Mouse (Mus musculus): ENCODE measurements around the gene Ascc2. TPM values are rescaled to one million over a fixed set of nuclear protein-coding genes. Genes with fewer than 3 reads are reported as not detected.

The Ascc2 gene
- polyA plus RNA-seq, 1 experiment from 2014 or later: 35.9 TPM

GRCm38 (mm10) chr11:4674593-4674992 is 37.0 kb downstream of the Ascc2 start:
- 74% methylated on average over 1 of the region's 1 CpGs for WGBS
- Histone ChIP-seq H3K36me3 (ENCODE audit: control insufficient read depth, insufficient read depth, low read length) (peaks cover 10% of the 10 kb centered on the region; the same call in 1 of the 2 replicates), H3K4me3 (ENCODE audit: low read length) (no peak overlapping the region), H3K27me3 (ENCODE audit: control insufficient read depth, insufficient read depth, low read depth, low read length) (no peaks in the 10 kb centered on the region), H3K9ac (ENCODE audit: low read length) (no peak overlapping the region), H3K4me2 (ENCODE audit: low read depth, low read length) (no peak overlapping the region), H3K4me1 (replicated peaks; ENCODE audit: control insufficient read depth, insufficient read depth, low read length) (peaks cover 5% of the 10 kb centered on the region; the same call in 1 of the 2 replicates), H3K9me3 (ENCODE audit: control insufficient read depth, low read length) (no peaks in the 10 kb centered on the region), H3K27ac (ENCODE audit: low read length) (peak overlapping the region; percentile 12)
- peak; percentile 46; the same call in 1 of the 2 replicates for ATAC-seq (ENCODE audit: low read depth)

GRCm38 (mm10) chr11:4675126-4675562 is 37.6 kb downstream of the Ascc2 start:
- peaks cover 15% of the 10 kb centered on the region for H3K36me3 ChIP-seq (ENCODE audit: control insufficient read depth, insufficient read depth, low read length)
- H3K9me3 ChIP-seq (ENCODE audit: control insufficient read depth, low read length): no peaks in the 10 kb centered on the region
- H3K4me3 ChIP-seq (ENCODE audit: low read length): no peak overlapping the region
- peak; percentile 69 for ATAC-seq (ENCODE audit: low read depth)
- no peak overlapping the region for H3K9ac ChIP-seq (ENCODE audit: low read length)
- H3K4me1 ChIP-seq (replicated peaks; ENCODE audit: control insufficient read depth, insufficient read depth, low read length): peaks cover 5% of the 10 kb centered on the region; the same call in 1 of the 2 replicates
- no peak overlapping the region; the same call in 1 of the 2 replicates for H3K27ac ChIP-seq (ENCODE audit: low read length)
- WGBS: 49% methylated on average over 6 of the region's 6 CpGs
- H3K4me2 ChIP-seq (ENCODE audit: low read depth, low read length): no peak overlapping the region
- H3K27me3 ChIP-seq (ENCODE audit: control insufficient read depth, insufficient read depth, low read depth, low read length): no peaks in the 10 kb centered on the region

GRCm38 (mm10) chr11:4675693-4676092 is 38.1 kb downstream of the Ascc2 start:
- ATAC-seq (ENCODE audit: low read depth): no peak
- Histone ChIP-seq H3K27ac (ENCODE audit: low read length) (no peak overlapping the region), H3K9ac (ENCODE audit: low read length) (no peak overlapping the region), H3K4me2 (ENCODE audit: low read depth, low read length) (no peak overlapping the region), H3K4me3 (ENCODE audit: low read length) (no peak overlapping the region), H3K36me3 (ENCODE audit: control insufficient read depth, insufficient read depth, low read length) (peaks cover 16% of the 10 kb centered on the region), H3K27me3 (ENCODE audit: control insufficient read depth, insufficient read depth, low read depth, low read length) (no peaks in the 10 kb centered on the region), H3K4me1 (replicated peaks; ENCODE audit: control insufficient read depth, insufficient read depth, low read length) (peaks cover 5% of the 10 kb centered on the region; the same call in 1 of the 2 replicates), H3K9me3 (ENCODE audit: control insufficient read depth, low read length) (no peaks in the 10 kb centered on the region)
- 78% methylated on average over 6 of the region's 6 CpGs for WGBS

- H3K4me2 ChIP-seq (ENCODE audit: low read depth, low read length): no peak overlapping the region
- H3K27ac ChIP-seq (ENCODE audit: low read length): no peak overlapping the region
- no peak overlapping the region for H3K9ac ChIP-seq (ENCODE audit: low read length)
- no peak overlapping the region for H3K4me3 ChIP-seq (ENCODE audit: low read length)
- H3K4me1 ChIP-seq (replicated peaks; ENCODE audit: control insufficient read depth, insufficient read depth, low read length): peaks cover 5% of the 10 kb centered on the region; the same call in 1 of the 2 replicates
- peaks cover 26% of the 10 kb centered on the region for H3K36me3 ChIP-seq (ENCODE audit: control insufficient read depth, insufficient read depth, low read length)
- no peaks in the 10 kb centered on the region for H3K27me3 ChIP-seq (ENCODE audit: control insufficient read depth, insufficient read depth, low read depth, low read length)
- WGBS: 78% methylated on average over 7 of the region's 7 CpGs
- ATAC-seq (ENCODE audit: low read depth): no peak
- H3K9me3 ChIP-seq (ENCODE audit: control insufficient read depth, low read length): no peaks in the 10 kb centered on the region
Measured at GRCm38 (mm10) chr11:4677250-4677872, 39.8 kb downstream of the Ascc2 start.

- Histone ChIP-seq H3K4me2 (ENCODE audit: low read depth, low read length) (no peak overlapping the region), H3K9me3 (ENCODE audit: control insufficient read depth, low read length) (no peaks in the 10 kb centered on the region), H3K36me3 (ENCODE audit: control insufficient read depth, insufficient read depth, low read length) (peaks cover 28% of the 10 kb centered on the region), H3K4me1 (replicated peaks; ENCODE audit: control insufficient read depth, insufficient read depth, low read length) (peaks cover 5% of the 10 kb centered on the region; the same call in 1 of the 2 replicates), H3K4me3 (ENCODE audit: low read length) (no peak overlapping the region), H3K27me3 (ENCODE audit: control insufficient read depth, insufficient read depth, low read depth, low read length) (no peaks in the 10 kb centered on the region), H3K27ac (ENCODE audit: low read length) (no peak overlapping the region), H3K9ac (ENCODE audit: low read length) (no peak overlapping the region)
- WGBS: 71% methylated on average over 12 of the region's 13 CpGs
- no peak for ATAC-seq (ENCODE audit: low read depth)
Measured at GRCm38 (mm10) chr11:4678700-4679440, 41.3 kb downstream of the Ascc2 start.

GRCm38 (mm10) chr11:4679441-4679832 is 41.9 kb downstream of the Ascc2 start:
- Histone ChIP-seq H3K4me3 (ENCODE audit: low read length) (no peak overlapping the region), H3K4me1 (replicated peaks; ENCODE audit: control insufficient read depth, insufficient read depth, low read length) (0 out of 2 replicates have a peak, but pooled peaks cover 2% of the 10 kb centered on the region), H3K4me2 (ENCODE audit: low read depth, low read length) (no peak overlapping the region), H3K27me3 (ENCODE audit: control insufficient read depth, insufficient read depth, low read depth, low read length) (no peaks in the 10 kb centered on the region), H3K36me3 (ENCODE audit: control insufficient read depth, insufficient read depth, low read length) (peaks cover 31% of the 10 kb centered on the region), H3K27ac (ENCODE audit: low read length) (no peak overlapping the region), H3K9ac (ENCODE audit: low read length) (no peak overlapping the region), H3K9me3 (ENCODE audit: control insufficient read depth, low read length) (no peaks in the 10 kb centered on the region)
- 86% methylated on average over 12 of the region's 12 CpGs for WGBS
- no peak for ATAC-seq (ENCODE audit: low read depth)

GRCm38 (mm10) chr11:4680126-4680525 is 42.6 kb downstream of the Ascc2 start:
- no peak overlapping the region for H3K4me3 ChIP-seq (ENCODE audit: low read length)
- H3K27ac ChIP-seq (ENCODE audit: low read length): no peak overlapping the region
- no peak for ATAC-seq (ENCODE audit: low read depth)
- no peaks in the 10 kb centered on the region for H3K4me1 ChIP-seq (replicated peaks; ENCODE audit: control insufficient read depth, insufficient read depth, low read length)
- 54% methylated on average over 3 of the region's 3 CpGs for WGBS
- no peaks in the 10 kb centered on the region for H3K27me3 ChIP-seq (ENCODE audit: control insufficient read depth, insufficient read depth, low read depth, low read length)
- H3K9ac ChIP-seq (ENCODE audit: low read length): no peak overlapping the region
- no peak overlapping the region for H3K4me2 ChIP-seq (ENCODE audit: low read depth, low read length)
- peaks cover 32% of the 10 kb centered on the region for H3K36me3 ChIP-seq (ENCODE audit: control insufficient read depth, insufficient read depth, low read length)
- no peaks in the 10 kb centered on the region for H3K9me3 ChIP-seq (ENCODE audit: control insufficient read depth, low read length)

GRCm38 (mm10) chr11:4683516-4683915 is 46.0 kb downstream of the Ascc2 start:
- Histone ChIP-seq H3K4me3 (ENCODE audit: low read length) (no peak overlapping the region), H3K9me3 (ENCODE audit: control insufficient read depth, low read length) (no peaks in the 10 kb centered on the region), H3K4me2 (ENCODE audit: low read depth, low read length) (no peak overlapping the region), H3K4me1 (replicated peaks; ENCODE audit: control insufficient read depth, insufficient read depth, low read length) (no peaks in the 10 kb centered on the region), H3K27me3 (ENCODE audit: control insufficient read depth, insufficient read depth, low read depth, low read length) (no peaks in the 10 kb centered on the region), H3K9ac (ENCODE audit: low read length) (no peak overlapping the region), H3K36me3 (ENCODE audit: control insufficient read depth, insufficient read depth, low read length) (peaks cover 28% of the 10 kb centered on the region), H3K27ac (ENCODE audit: low read length) (no peak overlapping the region)
- WGBS: 75% methylated on average over 6 of the region's 6 CpGs
- ATAC-seq (ENCODE audit: low read depth): no peak

GRCm38 (mm10) chr11:4684186-4684585 is 46.6 kb downstream of the Ascc2 start:
- Histone ChIP-seq H3K4me1 (replicated peaks; ENCODE audit: control insufficient read depth, insufficient read depth, low read length) (no peaks in the 10 kb centered on the region), H3K27ac (ENCODE audit: low read length) (no peak overlapping the region), H3K27me3 (ENCODE audit: control insufficient read depth, insufficient read depth, low read depth, low read length) (no peaks in the 10 kb centered on the region), H3K4me3 (ENCODE audit: low read length) (no peak overlapping the region), H3K9ac (ENCODE audit: low read length) (no peak overlapping the region), H3K36me3 (ENCODE audit: control insufficient read depth, insufficient read depth, low read length) (peaks cover 28% of the 10 kb centered on the region), H3K9me3 (ENCODE audit: control insufficient read depth, low read length) (no peaks in the 10 kb centered on the region), H3K4me2 (ENCODE audit: low read depth, low read length) (no peak overlapping the region)
- no peak for ATAC-seq (ENCODE audit: low read depth)
- 71% methylated on average over 6 of the region's 6 CpGs for WGBS
